Mouse (Mus musculus): Measurements from ENCODE around the gene Gm960.

DNA sequence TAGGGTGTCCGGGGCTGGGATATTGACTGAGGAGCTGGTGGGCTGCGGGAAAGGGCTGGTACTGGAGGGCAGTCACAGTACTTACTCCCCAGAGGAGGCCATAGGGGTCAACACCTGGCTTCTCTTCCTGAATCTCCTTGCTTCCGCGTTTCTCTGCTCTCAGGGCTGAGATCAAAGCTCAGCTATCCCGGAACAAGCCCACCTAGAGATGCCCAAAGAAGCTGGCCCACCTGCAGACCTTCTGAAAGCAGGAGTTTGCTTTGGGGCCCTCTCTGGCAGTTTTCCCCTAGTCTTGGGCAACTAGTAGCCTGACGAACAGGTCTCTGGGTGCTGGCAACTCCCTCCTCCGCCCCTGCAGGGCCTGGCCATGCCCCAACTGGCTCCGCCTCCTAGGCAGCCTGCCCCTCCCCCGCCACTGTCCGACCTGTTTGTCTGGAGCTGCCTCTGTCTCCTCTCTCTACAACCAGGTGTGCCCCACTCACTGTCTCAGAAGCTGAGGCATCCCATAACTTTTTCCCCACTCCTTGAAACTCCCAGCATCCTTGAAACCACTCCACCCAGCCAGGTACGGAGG, 22.3 kb upstream of the Gm960 start:
- TF ChIP-seq CTCF (IDR thresholded peaks at IDR 0.05) (no peak), EP300 (IDR thresholded peaks at IDR 0.05) (no peak)

Measured in lung, postnatal 0 days (tissue).